Mouse (Mus musculus): Measurements from ENCODE around the gene Sh2d3c. TPM values are rescaled to one million over a fixed set of nuclear protein-coding genes. Genes with fewer than 3 reads are reported as not detected.

Gene Sh2d3c
- polyA plus RNA-seq (2012; fragmentation: generic; extraction: Trizol), result 0.52 TPM

- TF ChIP-seq MYOG (IDR thresholded peaks at IDR 0.05; ENCODE audit: control insufficient read depth in 1 of 3, insufficient read depth in 1 of 3, insufficient read length in 2 of 3, low read depth in 2 of 3) (peak in 2 of 3 experiments; percentile 67 to 87), POLR2AphosphoS2 (IDR thresholded peaks at IDR 0.05; ENCODE audit: insufficient read length, low read depth) (no peak), MYOD1 (IDR thresholded peaks at IDR 0.05; ENCODE audit: control insufficient read depth in 1 of 3, insufficient read length in 2 of 3, low read depth in 2 of 3) (peak in 2 of 3 experiments; percentile 77 to 83)
- Histone ChIP-seq H3K79me2 (ENCODE audit: control insufficient read depth, insufficient read depth) (no peaks in the 10 kb centered on the region), H3K27me3 (ENCODE audit: control insufficient read depth, insufficient read depth, insufficient read length) (no peaks in the 10 kb centered on the region), H3ac (ENCODE audit: control insufficient read depth, insufficient read length) (no peak within 1 kb of the TSS), H3K4me2 (ENCODE audit: low read depth) (peak within 1 kb of the TSS; percentile 62), H3K36me3 (ENCODE audit: control insufficient read depth, insufficient read depth) (no peaks in the 10 kb centered on the region), H3K4me3 (no peak within 1 kb of the TSS)
These were observed at the start of gene Sh2d3c for GRCm38 (mm10) chr2:32720681-32721229. TSS of gene Sh2d3c (plus strand) at chr2:32721055.

DNA sequence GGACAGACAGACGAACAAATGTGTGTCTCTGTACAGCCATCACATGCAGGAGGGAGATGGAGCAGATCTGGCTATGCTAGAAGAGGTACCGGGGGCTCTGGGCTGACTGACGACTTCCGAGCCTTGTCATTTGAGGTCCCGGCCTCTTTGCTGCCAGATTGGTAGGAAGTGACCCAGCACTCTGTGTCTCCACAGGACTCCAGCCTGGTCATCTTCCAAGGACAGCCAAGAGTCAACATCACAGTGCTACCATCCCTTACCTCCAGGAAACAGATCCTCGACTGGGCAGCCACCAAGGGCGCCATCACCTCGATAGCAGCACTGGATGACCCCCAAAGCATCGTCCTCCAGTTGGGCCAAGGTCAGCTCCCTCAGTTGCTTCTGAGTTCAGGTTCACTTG is 49.7 kb upstream of the Sh2d3c start:
- TF ChIP-seq MYOG (IDR thresholded peaks at IDR 0.05; ENCODE audit: control insufficient read depth in 1 of 3, insufficient read depth in 1 of 3, insufficient read length in 2 of 3, low read depth in 2 of 3), result no peak
- no peak for TF ChIP-seq TCF3 (IDR thresholded peaks at IDR 0.05; ENCODE audit: insufficient read length, low read depth)
- no peak for TF ChIP-seq TCF12 (IDR thresholded peaks at IDR 0.05; ENCODE audit: insufficient read depth, poor library complexity, severe bottlenecking)
- no peak for TF ChIP-seq CEBPB (IDR thresholded peaks at IDR 0.05; ENCODE audit: insufficient read depth, poor library complexity, severe bottlenecking)
- TF ChIP-seq MYOD1 (IDR thresholded peaks at IDR 0.05; ENCODE audit: control insufficient read depth in 1 of 3, insufficient read length in 2 of 3, low read depth in 2 of 3), result no peak
- TF ChIP-seq USF1 (IDR thresholded peaks at IDR 0.05; ENCODE audit: low read depth), result no peak
- no peak for TF ChIP-seq REST (IDR thresholded peaks at IDR 0.05; ENCODE audit: insufficient read depth, insufficient read length)
- TF ChIP-seq POLR2A (IDR thresholded peaks at IDR 0.05; ENCODE audit: insufficient read length, low read depth), result no peak
- TF ChIP-seq E2F4 (IDR thresholded peaks at IDR 0.05; ENCODE audit: insufficient read depth), result no peak
- TF ChIP-seq POLR2AphosphoS2 (IDR thresholded peaks at IDR 0.05; ENCODE audit: insufficient read length, low read depth), result no peak
- no peak for TF ChIP-seq MAX (IDR thresholded peaks at IDR 0.05; ENCODE audit: low read depth)
- no peak for TF ChIP-seq SRF (IDR thresholded peaks at IDR 0.05; ENCODE audit: control insufficient read depth, insufficient read length, low read depth)
- Histone ChIP-seq H3K79me2 (ENCODE audit: control insufficient read depth, insufficient read depth) (no peaks in the 10 kb centered on the region), H3K4me3 (no peak overlapping the region), H3K4me2 (ENCODE audit: low read depth) (no peak overlapping the region), H3K27me3 (ENCODE audit: control insufficient read depth, insufficient read depth, insufficient read length) (no peaks in the 10 kb centered on the region), H3K36me3 (ENCODE audit: control insufficient read depth, insufficient read depth) (no peaks in the 10 kb centered on the region), H3ac (ENCODE audit: control insufficient read depth, insufficient read length) (no peak overlapping the region)

DNA sequence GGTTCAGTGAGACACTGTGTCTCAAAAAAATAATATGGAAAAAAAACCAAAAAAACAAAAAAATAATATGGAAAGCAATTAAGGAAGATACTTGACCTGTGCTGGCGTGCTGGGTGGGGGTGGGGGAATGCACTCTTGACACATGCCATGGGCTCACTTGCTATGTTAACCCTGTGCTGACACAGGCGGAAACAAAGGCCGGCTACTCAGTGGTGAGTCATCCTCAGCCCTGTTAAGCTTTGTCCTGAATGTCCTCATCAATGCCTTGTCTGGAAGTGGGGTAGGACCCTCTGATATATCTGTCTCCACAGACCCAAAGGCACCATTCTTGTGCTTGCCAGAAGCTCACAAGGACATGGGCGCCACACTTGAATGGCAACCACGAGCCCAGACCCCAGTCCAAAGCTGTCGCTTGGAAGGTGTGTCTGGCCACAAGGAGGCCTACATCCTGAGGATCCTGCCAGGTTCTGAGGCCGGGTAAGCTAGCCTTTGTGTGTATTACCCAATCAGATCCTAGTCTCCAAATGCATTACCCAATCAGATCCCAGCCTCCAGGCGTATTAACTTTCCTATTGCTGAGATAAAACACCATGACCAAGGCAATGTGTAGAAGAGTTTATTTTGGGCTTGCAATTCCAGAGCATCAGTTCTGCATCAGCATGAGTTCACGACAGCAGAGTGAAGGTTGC is 48.8 kb upstream of the Sh2d3c start:
- H3K79me2 ChIP-seq (ENCODE audit: control insufficient read depth, insufficient read depth), result no peaks in the 10 kb centered on the region
- no peaks in the 10 kb centered on the region for H3K36me3 ChIP-seq (ENCODE audit: control insufficient read depth, insufficient read depth)
- no peak overlapping the region for H3K4me3 ChIP-seq
- no peaks in the 10 kb centered on the region for H3K27me3 ChIP-seq (ENCODE audit: control insufficient read depth, insufficient read depth, insufficient read length)
- H3K4me2 ChIP-seq (ENCODE audit: low read depth), result no peak overlapping the region
- H3ac ChIP-seq (ENCODE audit: control insufficient read depth, insufficient read length), result no peak overlapping the region
- TF ChIP-seq MAX (IDR thresholded peaks at IDR 0.05; ENCODE audit: low read depth) (no peak), REST (IDR thresholded peaks at IDR 0.05; ENCODE audit: insufficient read depth, insufficient read length) (no peak), MYOD1 (IDR thresholded peaks at IDR 0.05; ENCODE audit: control insufficient read depth in 1 of 3, insufficient read length in 2 of 3, low read depth in 2 of 3) (no peak), TCF3 (IDR thresholded peaks at IDR 0.05; ENCODE audit: insufficient read length, low read depth) (no peak), POLR2AphosphoS2 (IDR thresholded peaks at IDR 0.05; ENCODE audit: insufficient read length, low read depth) (no peak), MYOG (IDR thresholded peaks at IDR 0.05; ENCODE audit: control insufficient read depth in 1 of 3, insufficient read depth in 1 of 3, insufficient read length in 2 of 3, low read depth in 2 of 3) (no peak), TCF12 (IDR thresholded peaks at IDR 0.05; ENCODE audit: insufficient read depth, poor library complexity, severe bottlenecking) (no peak), E2F4 (IDR thresholded peaks at IDR 0.05; ENCODE audit: insufficient read depth) (no peak), USF1 (IDR thresholded peaks at IDR 0.05; ENCODE audit: low read depth) (no peak), CEBPB (IDR thresholded peaks at IDR 0.05; ENCODE audit: insufficient read depth, poor library complexity, severe bottlenecking) (no peak), SRF (IDR thresholded peaks at IDR 0.05; ENCODE audit: control insufficient read depth, insufficient read length, low read depth) (no peak)

GRCm38 (mm10) chr2:32673176-32673917 is 47.5 kb upstream of the Sh2d3c start:
- no peak overlapping the region for H3K4me2 ChIP-seq (ENCODE audit: low read depth)
- no peaks in the 10 kb centered on the region for H3K79me2 ChIP-seq (ENCODE audit: control insufficient read depth, insufficient read depth)
- H3K4me3 ChIP-seq, result no peak overlapping the region
- no peak for TF ChIP-seq POLR2A (IDR thresholded peaks at IDR 0.05; ENCODE audit: insufficient read length, low read depth)
- no peak for TF ChIP-seq TCF3 (IDR thresholded peaks at IDR 0.05; ENCODE audit: insufficient read length, low read depth)
- no peak for TF ChIP-seq E2F4 (IDR thresholded peaks at IDR 0.05; ENCODE audit: insufficient read depth)
- TF ChIP-seq POLR2AphosphoS2 (IDR thresholded peaks at IDR 0.05; ENCODE audit: insufficient read length, low read depth), result no peak
- TF ChIP-seq REST (IDR thresholded peaks at IDR 0.05; ENCODE audit: insufficient read depth, insufficient read length), result no peak
- no peak for TF ChIP-seq TCF12 (IDR thresholded peaks at IDR 0.05; ENCODE audit: insufficient read depth, poor library complexity, severe bottlenecking)
- no peak for TF ChIP-seq CEBPB (IDR thresholded peaks at IDR 0.05; ENCODE audit: insufficient read depth, poor library complexity, severe bottlenecking)
- TF ChIP-seq MYOD1 (IDR thresholded peaks at IDR 0.05; ENCODE audit: control insufficient read depth in 1 of 3, insufficient read length in 2 of 3, low read depth in 2 of 3), result no peak
- no peak for TF ChIP-seq MAX (IDR thresholded peaks at IDR 0.05; ENCODE audit: low read depth)
- TF ChIP-seq USF1 (IDR thresholded peaks at IDR 0.05; ENCODE audit: low read depth), result no peak
- no peak for TF ChIP-seq SRF (IDR thresholded peaks at IDR 0.05; ENCODE audit: control insufficient read depth, insufficient read length, low read depth)
- TF ChIP-seq MYOG (IDR thresholded peaks at IDR 0.05; ENCODE audit: control insufficient read depth in 1 of 3, insufficient read depth in 1 of 3, insufficient read length in 2 of 3, low read depth in 2 of 3), result no peak
- H3ac ChIP-seq (ENCODE audit: control insufficient read depth, insufficient read length), result no peak overlapping the region
- H3K36me3 ChIP-seq (ENCODE audit: control insufficient read depth, insufficient read depth), result no peaks in the 10 kb centered on the region
- H3K27me3 ChIP-seq (ENCODE audit: control insufficient read depth, insufficient read depth, insufficient read length), result no peaks in the 10 kb centered on the region

Measured in myocyte (in vitro differentiated cells).